Mouse (Mus musculus) R1 (cell line): Measurements from ENCODE around the gene Sh3pxd2a.

ENCODE experiments used
- DNase-seq: peaks from one replicate; pipeline ENCODE4 v3.0.0-alpha.2; 2018; ENCODE audit warnings: low read depth, low spot score

The Sh3pxd2a gene

DNA sequence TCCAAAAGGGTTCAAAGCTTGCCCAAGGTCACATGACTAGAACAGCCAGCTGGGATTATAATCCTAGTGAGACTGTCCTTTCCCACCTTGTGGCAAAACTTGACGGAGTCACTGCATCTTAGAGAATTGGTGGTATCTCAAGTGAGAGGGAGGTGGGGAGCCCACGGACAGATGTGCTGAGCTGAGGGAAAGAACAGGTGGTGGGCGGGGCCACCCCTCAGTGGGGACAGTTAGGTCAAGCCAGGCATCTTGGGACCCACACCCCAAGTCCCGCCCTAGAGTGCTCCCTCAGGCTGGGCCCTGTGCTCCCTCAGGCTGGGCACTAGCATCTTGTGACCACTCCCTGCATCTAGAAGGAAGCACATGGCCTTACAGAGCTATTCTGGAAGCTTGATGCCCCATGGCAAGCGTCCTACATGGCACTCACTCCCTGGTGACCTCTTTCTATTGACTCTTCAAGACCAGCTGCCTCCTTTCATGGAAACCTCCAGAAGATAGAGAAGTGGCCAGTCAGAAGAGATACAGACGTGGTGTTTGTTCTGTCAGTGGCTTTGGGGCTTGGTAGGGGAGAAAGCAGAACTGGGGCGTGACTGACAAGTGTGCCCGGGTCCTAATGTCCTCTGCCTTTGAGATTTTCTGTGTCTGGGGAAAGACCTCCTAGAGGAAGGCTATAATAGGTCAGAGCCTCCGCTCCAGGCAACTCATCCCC, 24.3 kb downstream of the Sh3pxd2a start:
- DNase-seq, result no peak

DNA sequence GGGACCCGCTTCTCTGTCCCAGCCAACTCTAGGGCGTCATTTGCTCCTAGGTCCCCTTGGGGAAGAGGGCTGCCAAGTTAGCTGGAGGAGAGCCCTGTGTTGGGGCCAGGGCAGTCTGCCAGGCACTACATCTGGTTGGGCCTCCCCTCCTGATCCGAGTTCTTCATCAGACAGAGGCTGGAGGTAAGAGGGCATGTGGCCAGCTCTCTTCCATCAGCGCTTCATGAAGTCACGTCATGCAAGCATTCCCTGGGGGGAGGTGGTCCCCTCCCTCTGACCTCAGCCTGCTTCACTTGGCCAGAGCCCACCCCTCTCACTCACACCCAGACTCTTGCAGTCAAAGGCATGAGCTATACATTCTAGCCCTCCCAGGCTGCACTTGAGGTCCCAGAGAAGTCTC, 25.8 kb downstream of the Sh3pxd2a start:
- DNase-seq, result no peak

DNA sequence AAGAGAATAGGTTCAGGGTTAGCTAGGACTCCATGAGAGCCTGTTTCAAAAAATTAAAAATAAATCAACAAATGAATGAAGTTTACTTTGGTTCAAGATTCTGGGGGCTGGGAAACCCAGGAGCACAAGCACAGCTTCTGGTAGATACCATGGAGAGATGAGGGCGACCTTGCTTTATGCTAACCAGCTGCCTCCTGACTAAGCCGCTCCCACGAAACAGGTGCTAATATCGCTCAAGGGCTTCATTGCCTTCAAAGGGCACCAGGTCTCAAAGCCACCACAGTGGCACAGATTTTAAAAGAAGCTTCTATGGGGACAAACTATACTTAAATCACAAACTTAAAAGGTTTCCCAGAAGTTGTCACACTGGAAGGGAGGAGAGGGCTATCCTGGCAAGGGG, 27.2 kb downstream of the Sh3pxd2a start:
- DNase-seq, result no peak

- no peak for DNase-seq
Observed at GRCm38 (mm10) chr19:47436236-47436635, 28.0 kb downstream of the Sh3pxd2a start.

DNA sequence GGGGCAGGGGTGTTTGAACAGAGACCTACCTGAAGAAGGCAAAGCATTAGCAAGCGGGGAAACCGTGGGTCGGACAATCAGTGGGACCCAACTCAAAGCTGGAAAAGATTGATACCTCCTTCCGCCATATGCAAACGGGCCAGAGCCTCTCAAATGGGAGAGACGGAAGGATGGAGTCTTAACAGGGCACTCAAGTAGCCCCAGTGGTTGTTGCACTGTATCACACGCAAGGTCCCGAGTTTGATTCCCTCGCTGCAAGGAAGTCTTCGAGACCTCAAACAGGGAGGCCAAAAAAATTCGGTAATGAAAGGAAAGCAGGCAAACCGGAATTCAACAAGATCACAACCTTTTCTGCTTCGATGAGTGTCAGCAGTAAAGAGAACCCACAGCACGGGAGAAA, 29.5 kb downstream of the Sh3pxd2a start:
- peak; percentile 55 for DNase-seq

DNA sequence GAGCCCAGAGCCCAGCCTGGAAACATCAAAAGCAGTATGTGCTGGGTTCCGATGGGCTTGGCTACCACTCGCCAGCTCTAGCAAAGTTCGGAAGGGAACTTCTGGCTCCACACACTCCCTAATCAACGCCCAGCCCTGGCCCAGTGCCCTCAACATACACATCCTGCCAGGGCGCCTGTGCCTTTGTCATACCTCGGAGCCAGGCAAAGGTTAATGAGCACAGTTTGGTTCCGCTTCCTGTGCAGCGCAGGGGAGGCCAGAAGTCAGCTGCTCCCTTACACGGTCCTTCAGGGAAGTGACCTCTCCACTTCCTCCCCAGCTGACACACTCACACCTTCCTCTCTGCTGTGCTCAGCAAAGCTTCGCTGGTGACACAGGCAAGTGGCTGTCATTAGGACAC, 31.9 kb downstream of the Sh3pxd2a start:
- no peak for DNase-seq

DNA sequence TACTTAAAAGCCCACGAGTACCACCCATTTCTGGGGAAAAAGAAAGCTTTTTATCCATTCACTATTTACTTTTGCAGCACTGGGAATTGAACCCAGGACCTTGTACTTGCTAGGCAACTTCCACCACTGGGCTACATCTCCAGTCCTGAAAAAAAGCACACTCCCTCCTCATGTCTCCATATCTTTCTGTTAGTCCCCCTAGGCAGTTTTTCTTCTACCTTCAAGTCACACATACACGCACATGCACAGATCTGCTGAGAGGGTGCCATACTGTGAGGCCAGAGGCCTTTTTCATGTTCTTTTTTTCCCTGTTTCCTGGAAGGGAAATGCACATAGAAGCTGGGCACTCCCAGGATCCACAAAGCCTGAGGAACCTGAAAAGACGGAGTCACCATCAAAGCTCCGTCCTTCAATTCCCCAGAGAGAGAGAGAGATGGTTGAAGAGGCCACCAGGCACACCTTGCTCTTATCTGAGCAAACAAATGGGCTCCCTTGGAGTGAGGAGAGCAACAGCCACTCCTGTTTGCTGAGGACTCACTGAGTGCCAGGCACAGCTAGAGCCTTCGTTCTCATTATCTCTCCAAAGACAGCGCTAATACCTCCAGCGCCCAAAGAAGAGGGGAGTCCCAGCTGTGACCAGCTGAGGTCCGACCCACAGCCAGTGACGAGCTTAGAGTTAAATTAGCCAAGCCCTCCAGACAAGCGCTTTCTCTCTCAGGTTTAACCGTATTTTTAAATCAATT, 32.8 kb downstream of the Sh3pxd2a start:
- DNase-seq, result no peak

DNA sequence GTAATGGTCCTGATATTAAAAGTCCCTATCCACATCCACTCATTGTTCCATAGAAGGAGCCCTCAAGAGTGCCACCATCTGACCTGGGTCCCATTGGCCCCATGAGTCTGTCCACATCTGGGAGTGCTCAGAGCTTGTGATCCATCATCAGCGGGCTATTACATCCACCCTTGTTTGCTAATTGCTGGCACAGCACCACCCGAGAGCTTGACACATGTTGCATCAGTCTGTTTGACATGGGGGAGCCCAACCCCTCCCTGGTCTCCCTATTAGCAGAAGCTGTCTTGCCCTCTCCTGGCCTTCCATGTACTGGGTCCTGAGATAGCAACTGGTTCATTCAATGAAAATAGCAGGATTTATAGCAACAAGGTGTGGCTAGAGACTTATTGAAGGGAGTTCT, 34.0 kb downstream of the Sh3pxd2a start:
- DNase-seq, result no peak

DNA sequence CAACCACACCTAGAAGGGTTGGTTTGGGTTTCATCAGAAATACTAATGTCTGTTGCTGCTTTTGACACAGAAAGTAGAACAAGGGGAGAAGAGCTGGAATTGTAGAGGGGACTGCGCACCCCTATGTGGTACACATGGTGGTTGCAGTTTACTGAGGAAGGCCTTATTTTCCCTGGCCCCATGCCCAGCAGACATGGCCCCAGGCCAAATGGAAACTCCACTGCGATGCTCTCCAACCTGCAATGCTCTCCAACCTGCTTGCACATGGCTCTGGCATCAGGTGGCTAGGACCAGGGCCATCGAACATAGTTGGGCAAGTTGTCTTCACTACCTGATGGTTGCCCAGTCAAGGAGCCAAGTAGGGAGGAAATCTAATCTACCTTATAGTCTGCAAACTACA, 35.0 kb downstream of the Sh3pxd2a start:
- DNase-seq, result no peak

GRCm38 (mm10) chr19:47428794-47429193, 35.4 kb downstream of the Sh3pxd2a start:
- DNase-seq, result no peak

DNA sequence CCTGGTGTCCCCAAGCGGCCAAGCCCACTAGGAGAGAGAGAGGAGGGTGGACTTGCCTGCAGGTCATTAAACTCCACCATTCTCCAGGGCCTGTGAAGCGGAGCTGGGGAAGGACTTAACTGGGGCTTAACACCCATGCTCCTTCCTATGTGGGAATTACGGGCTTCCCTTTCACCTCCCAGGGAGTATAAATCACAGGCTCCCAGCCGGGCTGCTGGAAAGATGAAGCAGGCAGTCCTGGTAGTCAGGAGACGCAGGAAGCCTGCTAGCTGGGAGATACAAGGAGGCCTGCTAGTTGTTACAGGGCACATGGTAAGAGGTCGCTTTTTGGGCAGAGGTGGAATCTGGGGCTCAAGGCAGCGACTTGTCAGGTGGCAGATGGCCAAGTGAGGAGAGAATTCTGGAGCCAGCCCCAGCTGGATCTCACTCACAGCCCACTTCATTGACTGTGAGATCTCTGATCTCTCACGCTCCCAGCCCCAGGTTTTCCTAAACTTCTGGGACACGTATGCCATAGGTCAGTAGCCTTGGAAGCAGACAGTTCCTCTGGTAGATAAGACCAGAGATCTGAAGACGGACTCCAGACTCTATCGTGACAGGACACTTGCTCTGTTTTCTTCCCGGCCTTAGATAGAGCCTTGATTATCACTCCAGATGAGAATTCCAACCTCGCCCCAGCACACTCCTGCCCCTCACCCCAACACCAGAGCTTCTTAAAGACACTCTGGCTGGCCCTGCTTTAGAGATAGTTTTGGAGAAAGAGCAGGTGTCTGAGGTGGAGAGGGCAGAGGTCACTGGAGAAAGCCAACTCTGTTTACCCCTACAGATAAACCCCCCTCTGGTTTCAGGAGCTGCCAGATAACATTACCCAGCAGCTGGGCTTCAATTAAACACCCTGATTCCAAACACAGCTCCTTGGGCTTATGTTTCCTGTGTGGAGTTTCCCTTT, 36.1 kb downstream of the Sh3pxd2a start:
- DNase-seq, result no peak

DNA sequence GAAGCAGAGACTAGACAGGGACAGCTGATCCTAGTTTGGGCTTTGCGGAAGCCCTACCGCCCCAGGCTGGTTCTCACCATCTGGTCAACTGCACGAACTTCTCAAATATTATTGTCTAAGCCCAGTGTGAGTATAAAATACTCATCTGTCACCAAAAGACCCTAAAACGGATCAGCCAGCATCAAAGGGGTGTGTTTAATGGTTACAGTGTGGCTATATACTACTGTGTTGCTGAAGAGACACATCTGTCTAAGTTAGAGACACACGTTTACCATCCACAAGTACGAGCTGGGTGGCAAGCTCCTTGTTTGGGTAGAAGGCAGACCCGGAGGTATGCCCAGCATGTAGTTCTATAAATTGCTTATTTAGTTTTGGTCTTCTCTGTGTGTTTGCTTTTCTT, 40.6 kb downstream of the Sh3pxd2a start:
- no peak for DNase-seq

DNA sequence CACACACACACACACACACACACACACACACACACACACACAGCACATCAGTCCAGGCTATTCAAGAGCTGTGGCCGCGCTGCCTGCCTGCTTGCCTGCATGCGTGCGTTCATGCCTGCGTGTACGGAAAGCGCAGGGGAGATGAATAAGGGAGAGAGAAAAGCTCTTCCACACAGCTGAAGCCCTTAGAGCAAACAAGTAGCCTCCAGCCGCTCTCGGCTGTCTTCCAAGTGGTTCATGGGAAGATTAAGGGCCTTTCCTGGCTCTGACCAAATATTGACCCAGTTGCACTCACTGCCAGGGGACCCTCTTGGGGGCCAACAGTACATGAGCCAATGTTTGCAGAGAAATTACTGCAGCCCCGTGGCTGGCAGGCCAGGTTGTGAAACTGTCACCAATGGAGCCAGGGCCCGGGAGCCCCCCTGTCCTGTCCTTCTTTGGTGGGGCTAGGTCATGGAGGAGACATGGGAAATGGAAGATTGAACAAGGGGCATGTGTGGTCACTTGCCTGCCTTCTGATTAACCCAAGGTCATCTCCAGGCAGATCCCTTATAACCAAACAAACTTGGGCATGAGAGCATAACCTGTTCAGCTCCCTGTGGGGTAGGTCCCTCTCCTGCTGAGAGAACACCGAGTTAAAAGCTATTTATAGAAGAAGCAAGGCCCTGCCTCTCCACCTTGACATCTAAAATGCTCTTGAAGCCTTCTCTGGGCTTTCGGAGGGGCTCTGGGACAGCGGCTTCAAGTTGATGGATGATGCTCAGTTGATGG, 42.9 kb downstream of the Sh3pxd2a start:
- no peak for DNase-seq

GRCm38 (mm10) chr19:47420539-47420938, 43.7 kb downstream of the Sh3pxd2a start:
- DNase-seq, result no peak

DNA sequence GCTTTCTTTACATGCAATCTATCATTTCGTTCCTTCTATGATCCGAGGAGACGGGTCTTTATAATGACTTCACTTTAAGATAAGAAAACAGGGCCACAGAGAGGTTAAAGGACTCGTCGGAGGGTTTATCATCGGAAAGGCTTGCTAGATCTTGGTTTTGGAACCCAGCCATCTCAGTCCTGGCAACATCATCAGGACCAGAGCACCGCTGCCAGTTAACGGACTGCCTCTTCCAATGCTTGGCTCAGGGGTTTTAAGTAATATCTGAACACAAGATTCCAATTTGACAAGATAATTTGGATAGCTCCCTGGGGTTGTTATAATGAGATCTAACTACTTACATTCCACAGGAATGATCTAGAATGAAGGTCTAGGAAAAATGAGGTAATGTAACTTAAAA, 45.0 kb downstream of the Sh3pxd2a start:
- no peak for DNase-seq

GRCm38 (mm10) chr19:47416161-47416560, 48.0 kb downstream of the Sh3pxd2a start:
- DNase-seq, result peak; percentile 62

- no peak for DNase-seq
Observed at GRCm38 (mm10) chr19:47414142-47414905, 49.9 kb downstream of the Sh3pxd2a start.

DNA sequence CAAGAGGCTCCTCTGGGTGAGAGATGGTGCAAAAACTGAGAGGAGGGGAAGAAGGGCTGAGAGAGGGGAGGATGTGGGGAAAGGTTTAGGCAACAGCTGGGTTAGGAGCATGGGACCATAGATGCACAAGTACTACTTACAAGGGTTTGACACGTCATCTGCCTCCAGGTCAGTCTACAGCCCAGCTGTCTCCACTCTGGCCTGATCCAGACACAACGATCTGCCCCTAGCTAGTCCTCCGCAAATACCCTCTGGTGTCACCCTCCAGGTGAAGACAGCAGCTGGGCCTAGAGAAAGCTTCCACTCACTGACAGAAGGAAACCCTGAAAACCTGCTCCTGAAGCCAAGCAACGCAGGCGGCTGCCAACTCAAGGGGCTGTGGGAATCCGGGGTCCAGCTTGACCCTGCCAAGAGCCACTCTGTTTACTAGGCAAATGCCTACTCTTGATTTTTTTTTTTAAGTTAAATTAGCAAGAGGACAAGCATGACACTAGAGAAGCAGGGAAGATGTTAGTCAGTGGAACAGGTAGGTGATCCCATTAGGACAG, 50.7 kb downstream of the Sh3pxd2a start:
- DNase-seq, result no peak

DNA sequence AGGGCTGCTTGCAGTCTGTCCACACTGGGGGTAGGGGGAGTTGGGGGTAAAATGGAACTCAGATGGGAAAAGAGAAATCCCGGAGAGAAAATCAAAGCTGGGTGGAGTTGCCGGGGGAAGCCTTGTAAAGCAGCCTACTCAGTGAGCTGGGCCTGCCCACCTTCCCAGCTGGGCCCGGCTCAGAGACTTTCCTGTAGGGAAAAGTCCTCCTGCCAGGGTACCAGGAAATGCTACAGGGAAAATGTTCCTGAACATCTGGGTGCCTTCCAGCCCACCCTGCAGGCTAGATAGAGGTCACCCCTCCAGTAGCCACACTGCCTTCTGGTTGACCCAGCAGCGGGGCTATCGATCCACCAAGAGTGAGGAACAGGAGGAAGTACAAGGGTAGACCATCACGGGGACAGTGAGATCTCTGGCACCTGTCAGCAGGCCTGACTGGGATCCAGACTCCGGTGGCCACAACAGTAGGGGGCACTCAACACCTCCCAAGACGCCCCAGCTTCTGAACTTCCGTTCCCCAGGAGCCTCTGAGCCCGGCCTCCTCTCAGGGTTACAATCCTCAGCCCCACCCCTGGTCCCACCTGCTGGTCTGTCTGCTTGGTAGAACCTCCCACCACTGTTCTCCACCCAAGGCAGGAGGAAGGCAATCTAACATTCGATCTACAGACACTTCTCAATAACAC, 51.5 kb downstream of the Sh3pxd2a start:
- DNase-seq, result peak; percentile 74

DNA sequence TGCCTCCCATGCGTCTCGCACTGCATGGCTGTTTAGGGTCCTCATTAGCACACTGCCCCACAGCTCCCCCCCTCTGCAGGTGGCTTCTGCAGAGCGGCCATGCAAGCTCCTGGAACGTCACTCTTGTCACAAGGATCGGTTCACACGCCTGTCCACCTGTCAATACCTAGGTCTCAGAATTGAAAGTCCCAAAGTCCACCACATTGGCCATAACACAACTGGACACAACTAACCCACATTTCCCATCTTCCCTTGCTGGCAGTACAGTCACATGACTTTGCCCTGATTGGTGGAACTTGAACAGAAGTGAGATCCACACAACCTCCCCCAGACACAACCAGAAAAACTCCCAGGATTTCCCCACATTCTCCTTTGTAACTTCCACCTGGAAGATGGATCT, 53.9 kb downstream of the Sh3pxd2a start:
- no peak for DNase-seq
